Mouse (Mus musculus): Measurements from ENCODE around the gene 2810021J22Rik. TPM values are rescaled to one million over a fixed set of nuclear protein-coding genes. Genes with fewer than 3 reads are reported as not detected.

The 2810021J22Rik gene
- total and polyA plus RNA-seq, 2 experiments, result 1.3 to 2.6 TPM

DNA sequence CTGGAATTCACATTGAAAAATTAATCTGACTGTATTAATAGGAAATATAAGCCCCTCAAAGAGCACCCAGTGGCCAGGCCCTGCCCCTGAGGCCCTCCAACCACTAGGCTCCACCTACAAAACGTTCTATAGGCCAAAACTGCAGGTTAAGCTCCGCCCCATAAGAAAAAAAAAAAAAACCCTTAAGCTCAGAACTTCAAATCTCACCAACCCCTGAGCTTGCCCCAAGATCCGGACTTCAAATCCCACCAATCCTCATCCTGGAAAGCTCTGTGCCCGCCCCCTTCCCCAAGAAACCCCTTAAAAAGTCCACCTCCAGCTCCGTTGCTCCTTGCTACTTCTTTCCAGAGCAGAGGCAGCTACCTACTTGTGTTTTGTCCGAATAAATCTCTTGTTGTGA is 37.8 kb downstream of the 2810021J22Rik start:
- H3K79me2 ChIP-seq (ENCODE audit: control insufficient read depth, insufficient read depth, low read length), result peaks cover 3% of the 10 kb centered on the region; the same call in 1 of the 2 replicates
- TF ChIP-seq POLR2A (IDR thresholded peaks at IDR 0.05; ENCODE audit: extremely low read depth, insufficient read depth, low read length) (no peak), CTCF (IDR thresholded peaks at IDR 0.05; ENCODE audit: low read depth, low read length) (no peak)
- no peak overlapping the region for H3K4me3 ChIP-seq (ENCODE audit: insufficient read depth, low read depth, low read length)
- WGBS, result 68% methylated on average over 6 of the region's 6 CpGs
- H3K36me3 ChIP-seq (ENCODE audit: control insufficient read depth, insufficient read depth, low read length), result peaks cover 15% of the 10 kb centered on the region
- no peak overlapping the region for H3K9ac ChIP-seq (ENCODE audit: low read depth, low read length)
- peaks cover 4% of the 10 kb centered on the region for H3K4me1 ChIP-seq (ENCODE audit: control insufficient read depth, insufficient read depth, low read length)
- no peak for DNase-seq (ENCODE audit: extremely low read depth, low read depth, low spot score)
- no peak overlapping the region for H3K27ac ChIP-seq (replicated peaks; ENCODE audit: insufficient read depth, low read depth, low read length)
- H3K27me3 ChIP-seq (ENCODE audit: control insufficient read depth, insufficient read depth, low read length), result no peaks in the 10 kb centered on the region

DNA sequence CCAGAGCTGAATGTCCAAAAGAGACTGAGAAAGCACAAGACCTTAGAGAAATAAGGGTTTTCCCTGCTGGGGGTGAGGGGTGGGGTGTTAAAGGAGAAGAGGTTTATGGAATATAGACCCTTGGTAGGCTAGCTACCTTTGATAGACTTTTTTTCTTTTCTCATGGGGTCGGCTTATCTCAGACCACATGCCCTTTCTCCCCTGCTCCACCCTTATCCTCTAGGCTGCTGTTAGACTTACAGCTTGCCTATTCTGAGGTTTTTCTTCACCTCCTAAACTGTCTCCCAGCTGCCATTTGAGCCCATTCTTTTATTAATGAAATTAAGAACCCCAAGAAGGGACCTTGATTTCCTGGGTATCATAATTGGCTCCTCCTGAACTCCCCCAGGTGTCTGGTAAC is 46.8 kb downstream of the 2810021J22Rik start:
- Histone ChIP-seq H3K27ac (replicated peaks; ENCODE audit: insufficient read depth, low read depth, low read length) (no peak overlapping the region), H3K27me3 (ENCODE audit: control insufficient read depth, insufficient read depth, low read length) (no peaks in the 10 kb centered on the region), H3K36me3 (ENCODE audit: control insufficient read depth, insufficient read depth, low read length) (no peaks in the 10 kb centered on the region), H3K79me2 (ENCODE audit: control insufficient read depth, insufficient read depth, low read length) (no peaks in the 10 kb centered on the region), H3K4me1 (ENCODE audit: control insufficient read depth, insufficient read depth, low read length) (no peaks in the 10 kb centered on the region), H3K9ac (ENCODE audit: low read depth, low read length) (no peak overlapping the region), H3K4me3 (ENCODE audit: insufficient read depth, low read depth, low read length) (no peak overlapping the region)
- TF ChIP-seq CTCF (IDR thresholded peaks at IDR 0.05; ENCODE audit: low read depth, low read length) (no peak), POLR2A (IDR thresholded peaks at IDR 0.05; ENCODE audit: extremely low read depth, insufficient read depth, low read length) (no peak)
- DNase-seq (ENCODE audit: extremely low read depth, low read depth, low spot score), result no peak
- 80% methylated on average over 1 of the region's 1 CpGs for whole genome bisulfite sequencing

DNA sequence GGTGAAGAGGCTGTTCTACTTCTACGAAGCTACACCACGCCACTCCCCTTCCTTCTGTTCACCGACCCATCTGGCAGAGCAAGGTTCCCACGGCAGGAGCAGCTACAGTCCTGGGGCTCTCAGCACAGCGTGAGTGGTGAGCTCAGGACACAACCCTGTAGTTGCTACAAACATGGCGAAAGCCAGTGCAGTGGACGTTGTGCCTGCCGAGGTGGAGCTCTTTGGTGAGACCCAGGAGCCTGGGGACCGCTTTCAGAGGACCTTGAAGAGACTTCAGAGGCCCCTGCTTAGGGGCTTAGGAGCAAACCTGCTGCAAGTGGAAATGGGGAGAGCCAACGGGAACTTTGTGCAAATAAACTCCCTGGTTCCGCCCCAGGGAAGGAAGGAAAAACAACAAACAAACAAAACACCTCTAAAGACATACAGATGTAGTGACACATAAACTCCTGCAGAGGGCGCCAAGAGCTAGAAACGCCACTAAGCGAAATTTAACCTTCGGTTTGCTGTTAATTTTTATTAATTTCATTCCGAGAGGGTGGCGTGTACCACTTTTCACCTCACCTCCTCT is 47.5 kb downstream of the 2810021J22Rik start:
- 5% methylated on average over 17 of the region's 17 CpGs for WGBS
- Histone ChIP-seq H3K4me3 (ENCODE audit: insufficient read depth, low read depth, low read length) (peak overlapping the region; percentile 54), H3K79me2 (ENCODE audit: control insufficient read depth, insufficient read depth, low read length) (no peaks in the 10 kb centered on the region), H3K36me3 (ENCODE audit: control insufficient read depth, insufficient read depth, low read length) (no peaks in the 10 kb centered on the region), H3K4me1 (ENCODE audit: control insufficient read depth, insufficient read depth, low read length) (no peaks in the 10 kb centered on the region), H3K27ac (replicated peaks; ENCODE audit: insufficient read depth, low read depth, low read length) (peak overlapping the region; percentile 56), H3K27me3 (ENCODE audit: control insufficient read depth, insufficient read depth, low read length) (no peaks in the 10 kb centered on the region), H3K9ac (ENCODE audit: low read depth, low read length) (peak overlapping the region; percentile 69)
- TF ChIP-seq CTCF (IDR thresholded peaks at IDR 0.05; ENCODE audit: low read depth, low read length) (peak; percentile 2; the same call in 1 of the 2 replicates), POLR2A (IDR thresholded peaks at IDR 0.05; ENCODE audit: extremely low read depth, insufficient read depth, low read length) (no peak)
- DNase-seq (ENCODE audit: extremely low read depth, low read depth, low spot score), result peak; percentile 44

DNA sequence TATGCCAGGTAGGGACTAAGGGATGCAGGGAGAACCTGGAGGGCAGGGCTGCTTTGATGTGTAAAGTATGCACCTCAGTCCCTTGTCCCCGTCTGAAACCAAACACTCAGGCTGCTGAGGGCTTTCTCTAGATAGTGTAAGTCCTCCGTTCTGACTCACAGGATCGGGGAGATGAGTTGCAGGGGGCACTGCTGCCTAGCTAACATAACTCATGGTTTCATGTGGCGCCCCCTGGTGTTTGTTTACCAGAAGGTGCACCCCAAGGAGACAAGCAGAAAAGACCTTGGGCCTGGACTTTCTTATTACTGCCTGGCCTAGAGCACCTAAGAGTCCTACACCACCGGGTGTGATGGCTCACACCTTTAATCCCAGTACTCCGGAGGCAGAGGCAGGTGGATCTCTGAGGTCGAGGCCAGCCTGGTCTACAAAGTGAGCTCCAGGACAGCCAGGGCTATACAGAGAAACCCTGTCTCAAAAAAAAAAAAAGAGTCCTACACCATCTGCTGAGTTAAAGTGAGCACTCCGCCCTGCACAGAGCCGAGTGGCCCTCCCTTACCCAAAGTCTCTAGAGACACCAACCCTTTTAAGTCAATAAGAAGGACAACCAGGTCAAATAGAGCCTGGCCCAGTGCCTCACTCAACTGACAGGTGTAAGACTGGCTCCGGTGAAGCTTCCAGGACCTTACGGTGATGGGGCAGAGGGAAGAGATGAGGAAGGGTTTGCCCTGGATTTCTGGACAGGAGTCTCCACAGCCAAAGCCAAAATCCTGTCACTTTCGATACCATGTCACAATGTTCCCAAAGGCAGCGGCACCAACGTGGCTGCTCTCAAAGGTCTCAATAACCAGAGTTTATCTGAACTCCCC is 50.1 kb downstream of the 2810021J22Rik start:
- no peaks in the 10 kb centered on the region for H3K79me2 ChIP-seq (ENCODE audit: control insufficient read depth, insufficient read depth, low read length)
- no peak overlapping the region for H3K9ac ChIP-seq (ENCODE audit: low read depth, low read length)
- 37% methylated on average over 14 of the region's 14 CpGs for WGBS
- no peak overlapping the region for H3K4me3 ChIP-seq (ENCODE audit: insufficient read depth, low read depth, low read length)
- H3K27ac ChIP-seq (replicated peaks; ENCODE audit: insufficient read depth, low read depth, low read length), result no peak overlapping the region
- H3K4me1 ChIP-seq (ENCODE audit: control insufficient read depth, insufficient read depth, low read length), result no peaks in the 10 kb centered on the region
- TF ChIP-seq CTCF (IDR thresholded peaks at IDR 0.05; ENCODE audit: low read depth, low read length), result peak; percentile 54
- no peak for TF ChIP-seq POLR2A (IDR thresholded peaks at IDR 0.05; ENCODE audit: extremely low read depth, insufficient read depth, low read length)
- peak; percentile 31 for DNase-seq (ENCODE audit: extremely low read depth, low read depth, low spot score)
- H3K27me3 ChIP-seq (ENCODE audit: control insufficient read depth, insufficient read depth, low read length), result no peaks in the 10 kb centered on the region
- no peaks in the 10 kb centered on the region for H3K36me3 ChIP-seq (ENCODE audit: control insufficient read depth, insufficient read depth, low read length)

DNA sequence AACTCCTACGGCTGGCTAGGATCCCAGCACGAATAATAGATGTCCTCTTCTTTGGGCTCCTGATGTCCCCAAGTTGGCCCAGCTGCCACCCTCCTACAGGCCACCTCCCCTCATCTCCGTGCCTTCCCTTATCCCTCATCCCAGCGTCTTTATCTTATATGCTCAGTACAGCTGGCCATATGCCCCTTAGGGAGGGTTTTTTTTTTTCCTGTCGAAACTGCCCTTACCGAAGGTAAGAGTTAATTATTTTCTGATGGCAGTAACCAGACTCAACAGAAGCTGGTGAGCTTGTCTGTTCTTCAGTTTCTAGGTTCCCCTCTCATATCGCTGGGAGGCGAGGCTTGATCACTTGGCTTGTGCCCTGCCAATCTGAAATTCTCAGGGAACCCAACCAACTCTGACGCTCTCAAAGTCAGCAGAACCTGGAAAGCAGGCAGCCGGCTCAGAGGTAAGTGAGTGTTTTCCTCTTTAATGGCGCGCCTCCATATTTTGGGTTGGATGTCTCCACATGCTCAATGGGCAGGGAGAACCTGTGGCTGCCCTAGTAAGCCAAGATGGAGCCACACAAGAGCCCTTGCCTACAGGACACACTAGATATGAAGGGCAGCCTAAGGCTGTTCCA is 50.8 kb downstream of the 2810021J22Rik start, which contains the start of gene Btnl10:
Gene Btnl10 (plus strand): TSS at position 164 of the 622 bp plus-strand sequence.
- H3K4me1 ChIP-seq (ENCODE audit: control insufficient read depth, insufficient read depth, low read length), result no peaks in the 10 kb centered on the region
- H3K4me3 ChIP-seq (ENCODE audit: insufficient read depth, low read depth, low read length), result no peak within 1 kb of the TSS
- H3K36me3 ChIP-seq (ENCODE audit: control insufficient read depth, insufficient read depth, low read length), result no peaks in the 10 kb centered on the region
- no peaks in the 10 kb centered on the region for H3K27me3 ChIP-seq (ENCODE audit: control insufficient read depth, insufficient read depth, low read length)
- no peak for DNase-seq (ENCODE audit: extremely low read depth, low read depth, low spot score)
- H3K79me2 ChIP-seq (ENCODE audit: control insufficient read depth, insufficient read depth, low read length), result no peaks in the 10 kb centered on the region
- no peak within 1 kb of the TSS for H3K27ac ChIP-seq (replicated peaks; ENCODE audit: insufficient read depth, low read depth, low read length)
- H3K9ac ChIP-seq (ENCODE audit: low read depth, low read length), result no peak within 1 kb of the TSS
- TF ChIP-seq POLR2A (IDR thresholded peaks at IDR 0.05; ENCODE audit: extremely low read depth, insufficient read depth, low read length) (no peak), CTCF (IDR thresholded peaks at IDR 0.05; ENCODE audit: low read depth, low read length) (no peak)
- 76% methylated on average over 12 of the region's 12 CpGs for WGBS

All from liver, adult 2 months (tissue).